Mouse (Mus musculus) neutrophil, adult 83 days (primary cell): ENCODE measurements around the gene Gpn2. TPM values are rescaled to one million over a fixed set of nuclear protein-coding genes. Genes with fewer than 3 reads are reported as not detected.

Experiments used
- total RNA-seq, 2 experiments: library from RNA; stranded (reverse); gene quantifications; one replicate each; pipeline ENCODE4 v1.2.4; 2023

The Gpn2 gene
- 10 to 100 TPM; 11.8 to 13.3 TPM for total RNA-seq

DNA sequence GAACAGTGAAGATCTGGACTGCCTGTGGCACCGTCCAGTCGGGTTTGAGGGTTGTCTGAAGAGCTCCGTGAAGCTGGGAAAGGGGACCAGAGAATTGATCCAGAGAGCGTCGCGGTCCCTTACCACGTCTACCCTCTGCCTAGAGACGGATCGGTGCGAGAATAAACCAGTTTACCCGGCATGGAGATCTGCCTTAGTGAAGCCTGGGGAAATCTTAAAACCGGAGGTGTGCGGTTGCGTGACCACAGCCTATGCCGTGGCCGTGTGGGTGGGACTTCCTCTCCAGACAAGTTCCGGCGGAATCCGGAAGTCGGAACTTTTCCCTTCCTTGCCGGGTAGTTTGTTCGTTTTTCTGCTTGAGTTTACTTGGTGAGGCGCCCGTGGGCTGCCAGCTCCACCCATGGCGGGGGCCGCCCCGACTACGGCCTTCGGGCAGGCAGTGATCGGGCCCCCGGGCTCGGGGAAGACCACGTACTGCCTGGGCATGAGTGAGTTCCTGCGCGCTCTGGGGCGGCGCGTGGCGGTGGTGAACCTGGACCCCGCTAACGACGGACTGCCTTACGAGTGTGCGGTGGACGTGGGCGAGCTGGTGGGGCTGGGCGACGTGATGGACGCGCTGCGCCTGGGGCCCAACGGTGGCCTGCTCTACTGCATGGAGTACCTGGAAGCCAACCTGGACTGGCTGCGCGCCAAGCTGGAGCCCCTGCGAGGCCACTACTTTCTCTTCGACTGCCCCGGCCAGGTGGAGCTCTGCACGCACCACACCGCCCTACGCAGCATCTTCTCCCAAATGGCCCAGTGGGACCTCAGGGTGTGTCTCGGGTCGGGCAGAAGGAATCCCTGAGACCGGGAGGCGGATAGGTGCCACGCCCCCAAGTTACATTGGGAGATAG lies at the start of gene Gpn2:
Gene Gpn2, plus strand, starts transcription at position 304 of the 893 bp plus-strand sequence.

GRCm38 (mm10) chr4:133545272-133546231 lies 38.6 kb upstream of the Gpn2 start, which contains the start of gene Nudc:
Gene Nudc, minus strand, starts transcription at chr4:133545996.

DNA sequence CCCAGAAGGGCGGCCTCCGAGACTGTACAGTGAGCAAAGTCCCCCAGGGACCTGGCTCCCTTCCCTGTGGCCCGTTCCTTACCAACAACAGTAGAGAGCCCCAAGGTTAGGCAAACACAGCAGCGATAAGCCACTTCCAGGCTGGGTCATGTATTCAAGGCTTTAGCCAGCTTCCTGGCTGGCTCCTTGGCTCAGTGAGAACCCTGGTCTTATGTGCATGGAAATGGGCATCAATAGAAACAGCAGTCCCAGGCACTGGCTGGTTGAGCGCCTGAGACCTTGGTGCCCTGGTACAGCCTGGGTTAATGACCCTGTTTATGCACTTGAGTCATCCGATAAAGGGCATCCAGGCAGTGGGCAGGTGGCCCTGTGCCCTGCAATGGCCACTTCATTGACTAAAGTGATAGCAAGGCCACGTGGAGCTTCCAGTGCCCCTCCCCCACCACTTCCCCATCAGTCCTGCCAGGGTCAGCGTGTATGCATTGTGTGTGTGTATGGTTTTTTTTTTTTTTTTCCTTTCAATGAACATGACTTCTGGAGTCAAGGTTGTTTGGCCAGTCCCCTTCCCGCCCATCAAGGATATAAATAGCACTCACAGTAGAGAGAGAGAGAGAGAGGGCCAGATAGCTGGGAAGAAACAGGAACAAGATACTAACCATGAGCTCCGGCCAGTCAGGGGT lies 31.3 kb upstream of the Gpn2 start, which contains the start of gene Nr0b2:
Gene Nr0b2, plus strand, starts transcription at position 609 of the 680 bp plus-strand sequence.

DNA sequence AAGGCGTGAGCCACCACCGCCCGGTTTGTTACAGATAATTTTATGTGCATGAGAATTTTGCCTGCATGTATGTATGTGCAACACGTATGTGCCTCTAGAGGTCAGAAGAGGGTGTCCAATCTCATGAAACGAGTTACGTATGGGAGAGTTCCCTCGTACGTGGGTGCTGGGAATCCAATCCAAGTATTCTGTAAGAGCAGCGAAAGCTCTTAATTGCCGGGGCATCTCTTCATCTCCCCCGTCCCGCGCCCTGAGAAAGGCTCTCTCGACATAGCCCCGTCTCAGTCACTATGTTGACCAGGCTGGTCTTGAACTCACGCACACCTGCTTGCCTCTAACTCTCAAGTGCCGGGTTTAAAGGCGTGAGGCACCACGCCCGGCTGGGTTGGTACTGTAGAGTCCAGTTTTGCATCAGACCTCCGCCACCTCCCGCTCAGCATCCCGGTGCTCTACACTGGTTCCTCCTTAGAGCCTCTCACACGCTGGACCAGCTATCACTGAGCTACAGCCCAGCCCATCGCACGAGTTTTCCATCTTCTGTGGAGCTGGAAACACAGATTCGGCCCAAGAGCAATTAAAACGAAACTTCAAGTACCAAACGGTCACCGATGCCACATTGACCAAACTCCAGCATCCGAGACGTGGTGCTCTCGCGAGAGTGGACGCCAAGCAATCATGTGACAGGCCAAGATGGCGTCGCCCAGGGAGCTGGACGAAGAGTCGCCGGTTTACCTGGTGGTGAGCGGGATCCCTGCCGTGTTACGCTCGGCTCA lies 9.9 kb upstream of the Gpn2 start, which contains the start of gene Gpatch3:
Gene Gpatch3, plus strand, starts transcription at position 676 of the 773 bp plus-strand sequence.

GRCm38 (mm10) chr4:133601721-133602218 lies 17.6 kb downstream of the Gpn2 start, which contains the start of gene Sfn:
Gene Sfn, minus strand, starts transcription at chr4:133602168.

Other genes with a start within 250 kb of the Gpn2 start
- gene Wdtc1, start 230.9 kb upstream of the Gpn2 start, total RNA-seq, result 10 to 100 TPM; 55.9 to 59.9 TPM
- gene Slc9a1, start 214.7 kb upstream of the Gpn2 start, total RNA-seq, result 10 to 100 TPM; 62.6 to 62.7 TPM
- not detected for gene Tent5b, start 104.2 kb upstream of the Gpn2 start, total RNA-seq
- not detected for gene Trnp1, start 85.8 kb upstream of the Gpn2 start, total RNA-seq
- gene Kdf1, start 65.4 kb upstream of the Gpn2 start, total RNA-seq, result not detected
- gene Nudc, start 38.4 kb upstream of the Gpn2 start, total RNA-seq, result 10 to 100 TPM; 47.1 to 54.2 TPM
- gene Nr0b2, start 31.0 kb upstream of the Gpn2 start, total RNA-seq, result not detected
- gene Gpatch3, start 9.6 kb upstream of the Gpn2 start, total RNA-seq, result 10 to 100 TPM; 10.9 to 12.2 TPM
- 10 to 100 TPM in 1 of 2 experiments, 1 to 10 TPM in 1; 9.9 to 12.1 TPM for gene Sfn, start 17.8 kb downstream of the Gpn2 start, total RNA-seq
- gene Zdhhc18, start 65.8 kb downstream of the Gpn2 start, total RNA-seq, result 100 to 1,000 TPM in 1 of 2 experiments, 10 to 100 TPM in 1; 90.6 to 113 TPM
- gene Pigv, start 88.3 kb downstream of the Gpn2 start, total RNA-seq, result 10 to 100 TPM; 20.4 to 22.0 TPM
- gene Arid1a, start 172.4 kb downstream of the Gpn2 start, total RNA-seq, result 100 to 1,000 TPM; 128 to 143 TPM